8 mouse cellular contexts compared by ENCODE assay signal in the genomic region with DNA sequence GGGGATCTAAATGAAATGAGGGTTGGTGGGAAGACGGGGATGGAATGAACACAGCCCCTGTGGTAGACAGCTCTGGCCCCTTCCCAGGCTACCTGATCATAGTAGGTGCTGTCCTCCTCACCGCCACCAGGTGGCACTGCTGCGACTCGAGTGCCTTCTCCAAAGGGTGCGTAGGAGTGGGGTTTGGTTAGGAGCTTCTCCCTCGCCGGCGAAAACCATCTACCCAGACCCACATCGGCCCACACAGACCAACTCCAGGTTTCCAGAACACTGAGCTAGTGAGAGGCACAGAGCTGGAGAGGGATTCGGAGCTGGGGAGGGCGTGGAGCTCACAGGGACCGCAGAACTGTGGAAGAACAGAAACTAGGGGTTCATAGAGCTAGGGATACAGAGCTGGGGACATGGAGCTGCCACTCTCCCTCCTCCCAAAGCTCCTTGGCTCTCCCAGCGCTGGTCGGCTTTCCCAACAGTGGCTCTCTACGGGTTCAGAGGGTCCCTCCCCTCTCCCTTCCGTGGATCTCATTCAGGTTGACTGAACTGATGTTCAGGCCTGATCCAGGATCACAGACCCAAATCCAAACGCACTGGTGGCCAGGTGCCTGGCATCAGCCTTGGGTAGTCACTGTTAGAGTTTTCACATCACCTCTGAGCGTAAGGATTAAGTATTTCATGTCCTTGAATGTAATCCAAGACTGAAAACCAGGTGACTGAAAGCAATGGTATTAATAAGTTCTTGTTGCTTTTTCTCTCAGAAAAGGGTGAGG. TPM values are rescaled to one million over a fixed set of nuclear protein-coding genes. Genes with fewer than 3 reads are reported as not detected.
DNase-seq lines count a peak whose midpoint lies in the region; ATAC-seq lines count a peak whose summit lies in the region.

No protein-coding gene starts in this region.

- no peak overlapping the region for H3K27ac ChIP-seq in hindbrain, embryonic 14.5 days

- ATAC-seq in activated CD4-positive, CD25-positive, alpha-beta regulatory T cell, adult 4 months: peak; percentile 84
- ATAC-seq in hindbrain, embryonic 14.5 days (ENCODE audit: low FRiP score): peak; percentile 84

- peak; percentile 90 to 92 for DNase-seq in cerebellum, postnatal 10 days
- DNase-seq in frontal cortex, postnatal 25 days (ENCODE audit: low spot score in 2 of 2): peak; percentile 57 to 75
- DNase-seq in hindbrain, embryonic 14.5 days (ENCODE audit: low spot score): peak; percentile 86
- peak; percentile 80 to 82 for DNase-seq in left cerebral cortex, adult 18-20 months (ENCODE audit: low spot score in 2 of 2)
- peak; percentile 67 to 81 for DNase-seq in lung, postnatal 4 days
- peak; percentile 81 to 86 for DNase-seq in right cerebral cortex, postnatal 10 days (ENCODE audit: low spot score in 2 of 2)
- peak; percentile 63 to 80 for DNase-seq in urinary bladder, postnatal 4 days (ENCODE audit: low spot score in 2 of 2)

- H3K27me3 ChIP-seq in hindbrain, embryonic 14.5 days (ENCODE audit: control insufficient read depth, insufficient read depth, low read length): no peaks in the 10 kb centered on the region

- H3K4me3 ChIP-seq in hindbrain, embryonic 14.5 days (replicated peaks; ENCODE audit: low read length): no peak overlapping the region

- H3K4me1 ChIP-seq in hindbrain, embryonic 14.5 days (replicated peaks; ENCODE audit: control insufficient read depth, insufficient read depth, low read length): no peaks in the 10 kb centered on the region

- peak overlapping the region; percentile 44 for H3K4me2 ChIP-seq in hindbrain, embryonic 14.5 days (replicated peaks)

- WGBS in hindbrain, embryonic 14.5 days: 13% methylated on average over 18 of the region's 18 CpGs

- peak overlapping the region; percentile 47; the same call in 1 of the 2 replicates for H3K9ac ChIP-seq in hindbrain, embryonic 14.5 days

- H3K9me3 ChIP-seq in hindbrain, embryonic 14.5 days (ENCODE audit: control insufficient read depth, low read length): no peaks in the 10 kb centered on the region

- peaks cover 41% of the 10 kb centered on the region for H3K36me3 ChIP-seq in hindbrain, embryonic 14.5 days (replicated peaks; ENCODE audit: control insufficient read depth, insufficient read depth)

RNA-seq across cellular contexts. Expression of a gene that starts 18.2 kb away (rescaled TPM):
- 1 to 10 TPM; 4.2 to 6.4 TPM for polyA plus RNA-seq in activated CD4-positive, CD25-positive, alpha-beta regulatory T cell, adult 4 months (2017; shearing (Covaris generic))
- polyA plus RNA-seq in hindbrain, embryonic 14.5 days (2014; fragmentation: Nextera tagmentation; extraction: Ambion mirVana): 17.8 and 20.2 TPM in 2 replicates
- 10 to 100 TPM; 27.1 to 28.1 TPM for total RNA-seq in left cerebral cortex, adult 18-20 months (2021)

RNA-seq across cellular contexts. Expression of a gene that starts 21.0 kb away (rescaled TPM):
- polyA plus RNA-seq in activated CD4-positive, CD25-positive, alpha-beta regulatory T cell, adult 4 months (2017; shearing (Covaris generic)): 10 to 100 TPM in 1 of 2 experiments, 1 to 10 TPM in 1; 8.0 to 18.6 TPM
- 0.35 and 0.40 TPM in 2 replicates for polyA plus RNA-seq in hindbrain, embryonic 14.5 days (2014; fragmentation: Nextera tagmentation; extraction: Ambion mirVana)
- total RNA-seq in left cerebral cortex, adult 18-20 months (2021): under 1 TPM; 0.45 to 0.72 TPM

RNA-seq across cellular contexts. Expression of a gene that starts 33.6 kb away (rescaled TPM):
- not detected for polyA plus RNA-seq in activated CD4-positive, CD25-positive, alpha-beta regulatory T cell, adult 4 months (2017; shearing (Covaris generic))
- 44.4 and 50.1 TPM in 2 replicates for polyA plus RNA-seq in hindbrain, embryonic 14.5 days (2014; fragmentation: Nextera tagmentation; extraction: Ambion mirVana)
- 10 to 100 TPM; 72.8 to 99.1 TPM for total RNA-seq in left cerebral cortex, adult 18-20 months (2021)

Comparison
In these comparisons a context has a peak if more than half of its experiments do, and no peak if none do; other contexts are left out.
1. RNA of a gene that starts 33.6 kb away (polyA plus RNA-seq): 44.4 to 50.1 TPM in hindbrain, embryonic 14.5 days; not detected in activated CD4-positive, CD25-positive, alpha-beta regulatory T cell, adult 4 months; every median in the first group is over 10 times any median in the second.
2. Peak in every context shown above with its lines, with median percentiles within 50 percentile points of each other: DNase-seq.